Mouse (Mus musculus): ENCODE measurements around the gene Pdlim4.

GRCm38 (mm10) chr11:54057428-54057827, 11.4 kb downstream of the Pdlim4 start:
- TF ChIP-seq POLR2A (IDR thresholded peaks at IDR 0.05; ENCODE audit: low read depth, low read length) (no peak), CTCF (IDR thresholded peaks at IDR 0.05; ENCODE audit: extremely low read depth, insufficient read depth, insufficient read length, insufficient replicate concordance) (no peak)

All from spleen, adult 2 months (tissue).